In the genomic region with DNA sequence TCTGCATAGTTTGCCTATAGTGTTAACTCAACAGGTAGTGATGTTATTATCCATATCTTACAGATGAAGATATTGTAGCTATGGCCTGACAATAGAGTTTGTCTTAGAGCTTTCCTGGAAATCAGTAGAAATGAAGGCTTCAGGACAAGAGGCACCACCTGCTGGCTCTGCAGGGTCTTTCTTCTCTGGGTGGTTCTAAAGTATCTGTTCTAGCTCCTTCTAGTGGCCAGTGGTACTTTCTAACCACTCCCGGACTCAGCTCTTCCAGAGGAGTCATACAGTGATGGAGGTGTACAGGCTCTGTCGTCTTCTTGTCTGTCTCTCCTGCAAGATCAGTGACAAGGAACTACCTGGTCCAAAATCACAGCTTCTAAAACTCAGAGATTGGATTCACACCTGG, we compare ENCODE assay signal across 13 mouse cellular contexts. TPM values are rescaled to one million over a fixed set of nuclear protein-coding genes. Genes with fewer than 3 reads are reported as not detected.
A peak's percentile ranks its signal among the peaks of the same experiment; 100 is the strongest.
DNase-seq lines count a peak whose midpoint lies in the region; ATAC-seq and TF ChIP-seq lines count a peak whose summit lies in the region.
"Had no signal": no experiment of that assay in that cellular context is flagged by ENCODE, and none has a peak within 500 bp of the region (broad histone marks: within the 10 kb centered on the region; RNA-seq: fewer than 3 reads in every experiment).

No protein-coding gene starts in this region.

- no peaks in the 10 kb centered on the region for H3K4me1 ChIP-seq in kidney, postnatal 0 days (replicated peaks; ENCODE audit: insufficient read depth, low read length)
- H3K4me1 ChIP-seq in midbrain, postnatal 0 days (ENCODE audit: insufficient read depth, low read length) = no peaks in the 10 kb centered on the region
- no peaks in the 10 kb centered on the region for H3K4me1 ChIP-seq in midbrain, embryonic 13.5 days (replicated peaks)
- no peaks in the 10 kb centered on the region for H3K4me1 ChIP-seq in stomach, postnatal 0 days (replicated peaks; ENCODE audit: control insufficient read depth, insufficient read depth)
- H3K4me1 ChIP-seq: liver, embryonic 13.5 days had no signal

- peak; percentile 69 for DNase-seq in kidney, postnatal 0 days (ENCODE audit: low spot score)
- DNase-seq in kidney, adult 9 months = no peak
- no peak for DNase-seq in midbrain, postnatal 0 days (ENCODE audit: low spot score)
- DNase-seq in R1 (ENCODE audit: low read depth, low spot score) = peak; percentile 33
- DNase-seq in stomach, postnatal 0 days (ENCODE audit: low spot score) = no peak
- DNase-seq in spleen, postnatal 36 days (ENCODE audit: low spot score in 2 of 2) = no peak
- DNase-seq: cerebellum, adult 11 months; kidney, adult 8-10 months; liver, embryonic 13.5 days; thymus, adult 2 months had no signal

- H3K27me3 ChIP-seq in kidney, postnatal 0 days (ENCODE audit: insufficient read depth, low read length) = no peaks in the 10 kb centered on the region
- no peaks in the 10 kb centered on the region for H3K27me3 ChIP-seq in midbrain, postnatal 0 days (ENCODE audit: insufficient read depth, low read length)
- H3K27me3 ChIP-seq in midbrain, embryonic 13.5 days = no peaks in the 10 kb centered on the region
- H3K27me3 ChIP-seq in stomach, postnatal 0 days (ENCODE audit: control insufficient read depth, insufficient read depth, low read length) = no peaks in the 10 kb centered on the region
- H3K27me3 ChIP-seq: liver, embryonic 13.5 days had no signal

- peaks cover 19% of the 10 kb centered on the region; the same call in 1 of the 2 replicates for H3K36me3 ChIP-seq in kidney, postnatal 0 days (ENCODE audit: insufficient read depth, low read length)
- no peaks in the 10 kb centered on the region for H3K36me3 ChIP-seq in midbrain, postnatal 0 days (ENCODE audit: insufficient read depth, low read length)
- no peaks in the 10 kb centered on the region for H3K36me3 ChIP-seq in midbrain, embryonic 13.5 days
- H3K36me3 ChIP-seq in stomach, postnatal 0 days (ENCODE audit: control insufficient read depth, insufficient read depth, low read length) = peaks cover 5% of the 10 kb centered on the region
- H3K36me3 ChIP-seq: liver, embryonic 13.5 days had no signal

- peak; percentile 74 for TF ChIP-seq CTCF in kidney, postnatal 0 days (IDR thresholded peaks at IDR 0.05; ENCODE audit: low read depth)
- peak; percentile 44 for TF ChIP-seq CTCF in midbrain, postnatal 0 days (IDR thresholded peaks at IDR 0.05)
- peak; percentile 70 for TF ChIP-seq CTCF in stomach, postnatal 0 days (IDR thresholded peaks at IDR 0.05; ENCODE audit: low read depth)

- no peak overlapping the region for H3K9ac ChIP-seq in kidney, postnatal 0 days (ENCODE audit: low read depth, low read length)
- no peak overlapping the region for H3K9ac ChIP-seq in midbrain, postnatal 0 days (replicated peaks; ENCODE audit: low read length, poor library complexity, severe bottlenecking)
- H3K9ac ChIP-seq in midbrain, embryonic 13.5 days (replicated peaks) = no peak overlapping the region
- no peak overlapping the region for H3K9ac ChIP-seq in stomach, postnatal 0 days (ENCODE audit: low read length)
- H3K9ac ChIP-seq: hindbrain, embryonic 14.5 days; liver, embryonic 13.5 days had no signal

- no peak for TF ChIP-seq EP300 in stomach, postnatal 0 days (optimal IDR thresholded peaks at IDR 0.05)

- H3K27ac ChIP-seq in kidney, postnatal 0 days = no peak overlapping the region
- no peak overlapping the region for H3K27ac ChIP-seq in midbrain, postnatal 0 days (ENCODE audit: low read depth, low read length)
- no peak overlapping the region for H3K27ac ChIP-seq in midbrain, embryonic 13.5 days
- no peak overlapping the region for H3K27ac ChIP-seq in stomach, postnatal 0 days (replicated peaks)
- H3K27ac ChIP-seq: hindbrain, embryonic 14.5 days; liver, embryonic 13.5 days had no signal

- no peaks in the 10 kb centered on the region for H3K9me3 ChIP-seq in kidney, postnatal 0 days (replicated peaks; ENCODE audit: low read length)
- no peaks in the 10 kb centered on the region for H3K9me3 ChIP-seq in midbrain, postnatal 0 days (ENCODE audit: low read length)
- H3K9me3 ChIP-seq in midbrain, embryonic 13.5 days = no peaks in the 10 kb centered on the region
- H3K9me3 ChIP-seq in stomach, postnatal 0 days (ENCODE audit: control insufficient read depth, low read length) = no peaks in the 10 kb centered on the region
- H3K9me3 ChIP-seq: liver, embryonic 13.5 days had no signal

- H3K4me2 ChIP-seq in kidney, postnatal 0 days (ENCODE audit: low read length) = no peak overlapping the region
- H3K4me2 ChIP-seq in midbrain, postnatal 0 days (ENCODE audit: low read depth, low read length, poor library complexity, severe bottlenecking) = no peak overlapping the region
- H3K4me2 ChIP-seq in midbrain, embryonic 13.5 days (replicated peaks) = no peak overlapping the region
- no peak overlapping the region for H3K4me2 ChIP-seq in stomach, postnatal 0 days (replicated peaks; ENCODE audit: low read depth)
- H3K4me2 ChIP-seq: hindbrain, embryonic 14.5 days; liver, embryonic 13.5 days had no signal

- WGBS in kidney, postnatal 0 days = 49% methylated on average over 2 of the region's 2 CpGs
- 73% methylated on average over 2 of the region's 2 CpGs for WGBS in midbrain, postnatal 0 days
- 68% methylated on average over 2 of the region's 2 CpGs for WGBS in midbrain, embryonic 13.5 days
- 29% methylated on average over 2 of the region's 2 CpGs for WGBS in stomach, postnatal 0 days

- ATAC-seq in kidney, postnatal 0 days (replicated peaks; ENCODE audit: low FRiP score, low read depth) = no peak
- ATAC-seq in midbrain, postnatal 0 days (ENCODE audit: low FRiP score) = no peak
- no peak for ATAC-seq in midbrain, embryonic 13.5 days
- ATAC-seq in stomach, postnatal 0 days (ENCODE audit: low FRiP score, low TSS enrichment) = no peak

- H3K4me3 ChIP-seq in kidney, postnatal 0 days (replicated peaks; ENCODE audit: low read depth, low read length) = no peak overlapping the region
- H3K4me3 ChIP-seq in midbrain, postnatal 0 days (ENCODE audit: low read depth, low read length) = no peak overlapping the region
- no peak overlapping the region for H3K4me3 ChIP-seq in midbrain, embryonic 13.5 days (replicated peaks)
- no peak overlapping the region for H3K4me3 ChIP-seq in stomach, postnatal 0 days (ENCODE audit: low read depth, low read length)
- H3K4me3 ChIP-seq: erythroblast, embryonic 14.5 days; liver, embryonic 13.5 days had no signal

RNA-seq across cellular contexts. Expression of gene Hacd2, which starts 46.7 kb away (rescaled TPM):
- polyA plus RNA-seq in kidney, postnatal 0 days (2015; fragmentation: Nextera tagmentation; extraction: Ambion mirVana) = 91.4 and 92.6 TPM in 2 replicates
- total RNA-seq in midbrain, postnatal 0 days (2014; rRNA removed) = 14.6 and 28.4 TPM in 2 replicates
- 48.4 and 49.4 TPM in 2 replicates for polyA plus RNA-seq in midbrain, postnatal 0 days (2015; fragmentation: Nextera tagmentation; extraction: Ambion mirVana)
- polyA plus RNA-seq in midbrain, embryonic 13.5 days (2015; fragmentation: Nextera tagmentation; extraction: Ambion mirVana) = 37.8 and 40.5 TPM in 2 replicates
- 99.6 and 107 TPM in 2 replicates for polyA plus RNA-seq in stomach, postnatal 0 days (2015; fragmentation: Nextera tagmentation; extraction: Ambion mirVana)

Comparison
In these comparisons a context has a peak if more than half of its experiments do, and no peak if none do; other contexts are left out.
1. DNase-seq: peak in kidney, postnatal 0 days (single experiment) and R1 (single experiment); none in kidney, adult 9 months (single experiment), midbrain, postnatal 0 days (single experiment), stomach, postnatal 0 days (single experiment) and spleen, postnatal 36 days (0 of 2).
2. Peak in every context shown above with its lines, with median percentiles within 50 percentile points of each other: CTCF ChIP-seq.